Comparison of ENCODE assay signal across 8 mouse cellular contexts in the genomic region with DNA sequence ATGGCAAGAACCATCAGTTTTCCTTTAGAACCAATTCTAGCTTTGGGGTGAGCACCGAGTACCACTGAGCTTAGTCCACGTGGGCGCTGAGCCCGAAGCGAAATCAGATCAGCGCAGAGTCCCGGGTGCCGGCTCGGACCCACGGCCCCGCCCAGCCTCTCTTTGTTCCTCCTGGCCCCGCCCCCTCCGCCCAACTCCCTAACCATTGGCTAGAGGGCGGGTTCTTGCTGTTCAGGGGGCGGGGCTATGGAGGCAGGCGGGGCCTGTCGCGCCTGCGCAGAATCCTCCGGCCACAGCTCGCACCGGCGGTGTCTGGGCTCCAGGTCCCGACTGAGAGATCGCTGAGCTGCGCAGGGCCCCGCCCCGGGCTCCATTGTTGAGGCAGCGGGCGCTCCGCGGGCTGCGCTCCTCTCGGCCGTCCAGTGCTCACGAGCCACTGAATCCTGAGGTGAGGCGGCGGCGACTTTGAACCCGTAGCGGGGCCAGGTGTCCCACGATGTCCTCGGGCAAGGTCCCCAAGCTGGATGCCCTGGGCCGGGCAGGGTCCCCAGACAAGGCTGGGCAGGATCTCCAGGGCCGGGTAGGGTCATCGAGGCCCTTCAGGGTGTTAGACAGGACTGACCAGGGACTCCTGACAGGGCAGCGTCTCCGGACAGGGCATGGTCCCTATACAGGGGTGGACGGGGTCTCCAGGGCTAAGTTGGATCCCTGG. TPM values are rescaled to one million over a fixed set of nuclear protein-coding genes. Genes with fewer than 3 reads are reported as not detected.
DNase-seq lines count a peak whose midpoint lies in the region; ATAC-seq lines count a peak whose summit lies in the region.

Gene Afap1, plus strand, starts transcription at position 227 of the 712 bp plus-strand sequence.

- peak; percentile 100 for DNase-seq in adrenal gland, postnatal 14 days
- peak; percentile 100 for DNase-seq in embryonic facial prominence, embryonic 10.5 days (ENCODE audit: low spot score)
- DNase-seq in gonadal fat pad, adult 2 months (ENCODE audit: low read depth), result no peak
- peak; percentile 97 to 99 for DNase-seq in left cerebral cortex, postnatal 25 days (ENCODE audit: low spot score in 2 of 2)
- peak; percentile 99 for DNase-seq in mesoderm, embryonic 11.5 days (ENCODE audit: low read depth, low spot score)
- DNase-seq in right cerebral cortex, postnatal 25 days, result peak; percentile 98
- DNase-seq in urinary bladder, postnatal 36 days (ENCODE audit: low spot score in 2 of 2), result peak; percentile 99 to 100

- H3K9ac ChIP-seq in intestine, embryonic 16.5 days (ENCODE audit: low read depth, low read length), result peak within 1 kb of the TSS; percentile 86

- WGBS in embryonic facial prominence, embryonic 10.5 days, result under 1% methylated on average over 49 of the region's 49 CpGs
- under 1% methylated on average over 49 of the region's 49 CpGs for WGBS in intestine, embryonic 16.5 days

- peak within 1 kb of the TSS; percentile 74 for H3K4me3 ChIP-seq in embryonic facial prominence, embryonic 10.5 days
- H3K4me3 ChIP-seq in intestine, embryonic 16.5 days (ENCODE audit: low read length), result peak within 1 kb of the TSS; percentile 89

- peak within 1 kb of the TSS; percentile 89 for H3K27ac ChIP-seq in embryonic facial prominence, embryonic 10.5 days (replicated peaks)
- H3K27ac ChIP-seq in intestine, embryonic 16.5 days (ENCODE audit: low read length), result peak within 1 kb of the TSS; percentile 78

- intact Hi-C loops in left cerebral cortex, postnatal 25 days (cut with DNase I), result loop anchor here (5.0 kb wide), 1 partner anchor 49 kb away; no protein-coding TSS in a partner anchor

- H3K4me1 ChIP-seq in embryonic facial prominence, embryonic 10.5 days, result peaks cover 43% of the 10 kb centered on the region
- H3K4me1 ChIP-seq in intestine, embryonic 16.5 days (ENCODE audit: control insufficient read depth, insufficient read depth, low read length), result peaks cover 17% of the 10 kb centered on the region

- peak; percentile 96 for ATAC-seq in intestine, embryonic 16.5 days

- peaks cover 10% of the 10 kb centered on the region; the same call in 1 of the 2 replicates for H3K36me3 ChIP-seq in embryonic facial prominence, embryonic 10.5 days (replicated peaks)
- H3K36me3 ChIP-seq in intestine, embryonic 16.5 days (ENCODE audit: control insufficient read depth, insufficient read depth, low read length), result no peaks in the 10 kb centered on the region

- no peaks in the 10 kb centered on the region for H3K9me3 ChIP-seq in embryonic facial prominence, embryonic 10.5 days
- no peaks in the 10 kb centered on the region for H3K9me3 ChIP-seq in intestine, embryonic 16.5 days (ENCODE audit: control insufficient read depth, low read length)

- H3K4me2 ChIP-seq in intestine, embryonic 16.5 days (ENCODE audit: low read depth, low read length), result peak within 1 kb of the TSS; percentile 78

- H3K27me3 ChIP-seq in embryonic facial prominence, embryonic 10.5 days (replicated peaks; ENCODE audit: low read depth, poor library complexity, severe bottlenecking), result peaks cover 15% of the 10 kb centered on the region
- H3K27me3 ChIP-seq in intestine, embryonic 16.5 days (replicated peaks; ENCODE audit: control insufficient read depth, insufficient read depth, low read length), result no peaks in the 10 kb centered on the region

RNA-seq across cellular contexts. Expression of gene Afap1, which starts in this region (rescaled TPM):
- total RNA-seq in adrenal gland, postnatal 14 days (2021), result 20.8 and 24.9 TPM in 2 replicates
- polyA plus RNA-seq in embryonic facial prominence, embryonic 10.5 days (2016; fragmentation: Nextera tagmentation; extraction: Ambion mirVana), result 26.6 and 26.8 TPM in 2 replicates
- 19.8 and 20.0 TPM in 2 replicates for polyA plus RNA-seq in gonadal fat pad, adult 2 months (2012; rRNA removed)
- polyA plus RNA-seq in intestine, embryonic 16.5 days (2015; fragmentation: Nextera tagmentation; extraction: Ambion mirVana), result 12.6 and 13.3 TPM in 2 replicates
- total RNA-seq in left cerebral cortex, postnatal 25 days (2021), result 10 to 100 TPM; 30.3 to 31.1 TPM
